Mouse (Mus musculus) testis, adult 2 months (tissue): ENCODE data around the gene Ttc29. TPM values are rescaled to one million over a fixed set of nuclear protein-coding genes. Genes with fewer than 3 reads are reported as not detected.

Experiments used
- H3K27ac ChIP-seq: fragments of 200-500 bp; 2 replicates; pipeline ENCODE4 v1.5.1; 2012; ENCODE audit warnings: low read depth, low read length; ENCODE audit not compliant: control insufficient read depth, insufficient read depth
- H3K27me3 ChIP-seq: fragments of 200-500 bp; 2 replicates; pipeline ENCODE4 v1.6.1; 2012; ENCODE audit warnings: mild to moderate bottlenecking, low read length, moderate library complexity; ENCODE audit not compliant: control insufficient read depth, insufficient read depth
- H3K36me3 ChIP-seq: fragments of 200-500 bp; 2 replicates; pipeline ENCODE4 v1.6.1; 2012; ENCODE audit warnings: mild to moderate bottlenecking, low read length; ENCODE audit not compliant: control insufficient read depth, insufficient read depth
- H3K4me1 ChIP-seq: fragments of 200-500 bp; 2 replicates; pipeline ENCODE4 v1.6.1; 2012; ENCODE audit warnings: low read length; ENCODE audit not compliant: control insufficient read depth, insufficient read depth
- H3K4me3 ChIP-seq: fragments of 200-500 bp; 2 replicates; pipeline ENCODE4 v1.5.1; 2012; ENCODE audit warnings: low read depth, mild to moderate bottlenecking, low read length, moderate library complexity, mixed read lengths; ENCODE audit not compliant: control insufficient read depth
- CTCF ChIP-seq: fragments of 200-500 bp; IDR thresholded peaks from 2 replicates; pipeline ENCODE4 v1.5.1; 2012; ENCODE audit warnings: low read depth, mild to moderate bottlenecking, inconsistent platforms, low read length, moderate library complexity; ENCODE audit not compliant: control insufficient read depth, insufficient read depth, insufficient replicate concordance
- POLR2A ChIP-seq: fragments of 200-500 bp; IDR thresholded peaks from 2 replicates; pipeline ENCODE4 v1.6.1; 2012; ENCODE audit warnings: low read depth, mild to moderate bottlenecking, inconsistent platforms, low read length, moderate library complexity; ENCODE audit not compliant: control insufficient read depth
- polyA plus RNA-seq: library from polyadenylated mRNA; depleted of rRNA; stranded (reverse); fragments of >200 nt; gene quantifications from 2 replicates; pipeline ENCODE4 v1.2.3, GENCODE M21; 2012

Gene Ttc29
- polyA plus RNA-seq, 1 experiment, result 164 TPM

DNA sequence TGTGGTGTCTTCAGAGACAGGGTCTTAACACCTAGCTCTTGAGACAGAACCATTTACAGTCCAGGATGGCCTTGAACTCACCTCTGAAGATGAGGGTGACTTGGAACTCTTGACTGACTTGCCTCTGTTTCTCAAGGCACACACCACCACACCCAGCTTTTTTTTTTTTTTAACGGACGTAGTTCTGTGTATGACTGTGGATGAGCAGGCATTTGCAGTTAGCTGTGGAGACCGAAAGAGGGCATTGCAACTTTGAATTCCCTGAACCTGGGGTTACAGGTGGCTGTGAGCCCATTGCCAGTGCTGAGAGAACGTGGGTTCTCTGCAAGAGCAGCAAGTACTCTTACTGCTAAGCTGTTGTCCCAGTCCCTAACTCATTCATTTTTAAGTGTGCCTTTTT lies 13.0 kb downstream of the Ttc29 start:
- no peak for TF ChIP-seq CTCF
- no peak for TF ChIP-seq POLR2A
- H3K27ac ChIP-seq, result no peak overlapping the region
- no peak overlapping the region for H3K4me3 ChIP-seq
- H3K27me3 ChIP-seq, result no peaks in the 10 kb centered on the region
- H3K4me1 ChIP-seq, result no peaks in the 10 kb centered on the region
- H3K36me3 ChIP-seq, result no peaks in the 10 kb centered on the region

DNA sequence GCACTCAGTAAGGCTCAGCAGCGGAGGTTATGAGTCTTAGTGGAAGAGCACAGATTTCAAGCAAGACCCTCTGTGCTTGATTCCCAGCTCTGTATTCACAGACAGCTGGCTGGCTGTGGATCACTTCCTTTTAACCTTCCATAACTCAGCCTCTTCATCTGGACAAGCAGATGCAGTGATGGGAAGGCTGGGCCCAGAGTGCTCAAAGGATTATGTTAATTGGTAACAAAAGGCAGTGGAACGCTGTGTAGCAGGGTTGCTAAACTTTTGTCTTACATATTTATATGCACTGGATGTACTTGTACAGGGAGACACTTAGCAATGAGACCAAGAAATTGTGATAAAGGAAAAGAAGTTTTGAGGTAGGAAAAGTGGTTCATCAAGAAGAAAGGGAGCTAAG lies 17.6 kb downstream of the Ttc29 start:
- Histone ChIP-seq H3K4me3 (no peak overlapping the region), H3K4me1 (no peaks in the 10 kb centered on the region), H3K36me3 (no peaks in the 10 kb centered on the region), H3K27me3 (no peaks in the 10 kb centered on the region), H3K27ac (no peak overlapping the region)
- no peak for TF ChIP-seq CTCF

DNA sequence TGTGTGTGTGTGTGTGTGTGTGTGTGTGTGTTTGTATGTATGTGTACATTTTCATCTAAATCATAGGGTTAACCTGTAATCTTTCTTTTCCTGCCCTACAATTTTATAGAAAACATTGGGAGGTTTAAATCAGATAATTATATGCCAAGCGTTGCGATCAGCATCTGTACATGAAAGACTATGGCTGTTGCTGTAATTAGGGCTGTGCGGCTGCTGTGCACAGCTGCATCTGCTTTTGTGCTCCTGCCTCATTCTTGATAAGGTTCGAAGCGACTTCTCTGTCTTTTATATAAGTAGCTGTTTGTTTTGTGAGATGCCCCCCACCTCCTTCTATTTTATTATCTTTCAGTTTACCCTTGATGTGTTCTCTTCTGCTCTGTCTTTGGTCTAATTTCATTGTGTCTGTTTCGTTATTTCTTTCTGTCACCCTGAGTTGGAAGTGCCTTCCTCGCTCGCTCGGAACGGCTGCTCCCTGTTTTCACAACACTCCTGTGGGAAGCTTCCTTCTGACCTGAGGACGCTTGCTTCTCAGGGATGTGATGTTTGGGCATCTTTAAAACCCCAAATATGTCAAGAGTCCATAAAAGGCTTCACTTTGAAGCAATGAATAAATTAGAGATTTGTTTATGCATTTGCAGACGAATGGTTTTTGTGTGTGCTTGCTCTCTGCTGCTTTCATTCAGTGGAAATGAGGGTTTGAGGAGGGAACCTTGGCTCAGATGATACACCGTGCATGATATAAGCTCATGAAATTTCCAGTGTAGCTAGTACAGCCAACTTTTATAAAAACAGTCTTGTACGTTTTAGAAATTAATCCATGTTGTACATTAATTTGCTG lies 20.0 kb downstream of the Ttc29 start:
- no peaks in the 10 kb centered on the region for H3K27me3 ChIP-seq

DNA sequence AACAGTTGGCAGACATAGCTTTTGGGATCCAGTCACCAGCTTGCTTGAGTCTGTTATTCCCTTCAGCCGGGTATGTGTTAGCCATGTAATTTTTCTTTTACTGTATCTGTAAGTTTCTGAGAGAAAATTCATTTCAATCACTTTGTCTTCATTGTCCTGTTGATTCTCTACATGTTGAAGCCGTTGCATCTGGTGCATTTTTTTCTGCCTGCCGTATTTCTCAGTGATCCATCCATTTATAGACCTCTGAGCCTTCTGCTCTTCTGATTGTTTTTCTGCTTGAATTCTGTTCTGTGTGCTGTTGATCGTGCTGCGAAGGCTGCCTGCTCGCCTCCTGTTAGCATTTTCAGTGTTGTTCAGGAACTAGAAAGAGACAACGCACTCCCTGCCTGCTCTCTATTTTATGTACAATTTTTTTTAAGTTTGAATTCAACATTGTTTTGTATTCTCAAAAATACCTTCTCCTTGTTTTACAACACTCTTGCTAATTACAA lies 20.7 kb downstream of the Ttc29 start:
- H3K27ac ChIP-seq, result no peak overlapping the region
- no peaks in the 10 kb centered on the region for H3K36me3 ChIP-seq
- H3K4me3 ChIP-seq, result no peak overlapping the region
- H3K27me3 ChIP-seq, result no peaks in the 10 kb centered on the region
- no peaks in the 10 kb centered on the region for H3K4me1 ChIP-seq
- no peak for TF ChIP-seq POLR2A
- TF ChIP-seq CTCF, result no peak

More for the DNA sequence above, 20.0 kb downstream of the Ttc29 start:
- no peak for TF ChIP-seq POLR2A
- TF ChIP-seq CTCF, result no peak
- no peak overlapping the region for H3K27ac ChIP-seq
- no peaks in the 10 kb centered on the region for H3K4me1 ChIP-seq
- H3K36me3 ChIP-seq, result no peaks in the 10 kb centered on the region
- no peak overlapping the region for H3K4me3 ChIP-seq

DNA sequence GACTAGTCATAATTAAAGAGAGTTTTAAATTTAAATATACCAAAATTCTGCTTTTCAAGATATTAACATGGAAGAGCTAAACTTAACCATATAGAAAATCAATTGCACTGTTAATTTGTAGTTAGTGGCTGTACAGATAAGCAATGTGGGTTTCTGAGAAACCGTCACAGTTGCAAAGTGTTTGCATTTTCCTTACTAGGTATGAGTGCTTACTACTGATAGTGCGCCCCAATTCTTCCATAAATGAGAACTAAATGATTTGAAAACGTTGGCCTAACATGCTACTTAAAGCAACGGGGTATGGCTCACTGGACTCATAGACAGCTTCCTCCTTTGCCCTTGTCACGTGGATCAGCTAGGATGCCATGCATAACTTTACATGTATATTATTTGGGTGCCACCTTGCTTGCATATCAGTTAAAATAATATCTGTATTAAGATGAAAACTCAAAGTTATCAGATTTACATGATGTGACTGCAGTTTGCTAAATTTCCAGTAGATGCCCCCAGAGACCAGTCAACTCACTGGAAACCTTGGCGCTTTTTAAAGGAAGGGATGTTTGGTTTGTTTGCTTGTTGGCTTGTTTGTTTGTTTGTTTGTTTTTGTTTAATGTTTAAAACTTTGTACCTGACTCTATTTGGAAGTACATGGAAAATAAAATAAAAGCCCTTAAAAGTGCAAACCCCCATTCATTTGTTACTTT lies 25.0 kb downstream of the Ttc29 start:
- TF ChIP-seq CTCF (no peak), POLR2A (no peak)
- no peak overlapping the region for H3K4me3 ChIP-seq
- no peaks in the 10 kb centered on the region for H3K36me3 ChIP-seq
- H3K27ac ChIP-seq, result no peak overlapping the region
- H3K4me1 ChIP-seq, result no peaks in the 10 kb centered on the region
- no peaks in the 10 kb centered on the region for H3K27me3 ChIP-seq

DNA sequence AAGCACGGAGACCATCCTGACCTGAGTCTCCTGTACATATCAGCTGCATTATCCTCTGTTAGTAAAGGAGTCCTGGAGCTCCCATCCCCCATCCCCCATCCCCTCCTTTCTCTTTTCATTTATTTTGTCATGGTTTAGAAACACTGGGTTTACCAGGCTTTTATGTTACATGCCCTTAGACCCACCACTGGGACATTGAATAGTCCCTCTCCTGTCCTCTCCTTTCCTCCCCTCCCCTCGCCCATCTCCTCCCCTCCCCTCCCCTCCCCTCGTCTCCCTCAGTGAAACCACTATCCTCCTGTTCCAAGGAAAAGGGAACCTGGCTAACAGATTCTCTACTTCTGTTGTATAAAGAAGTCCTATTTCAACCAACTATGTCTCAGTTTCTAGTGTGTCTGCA lies 38.0 kb downstream of the Ttc29 start:
- Histone ChIP-seq H3K4me3 (no peak overlapping the region), H3K4me1 (no peaks in the 10 kb centered on the region)
- no peak for TF ChIP-seq POLR2A
- TF ChIP-seq CTCF, result no peak

DNA sequence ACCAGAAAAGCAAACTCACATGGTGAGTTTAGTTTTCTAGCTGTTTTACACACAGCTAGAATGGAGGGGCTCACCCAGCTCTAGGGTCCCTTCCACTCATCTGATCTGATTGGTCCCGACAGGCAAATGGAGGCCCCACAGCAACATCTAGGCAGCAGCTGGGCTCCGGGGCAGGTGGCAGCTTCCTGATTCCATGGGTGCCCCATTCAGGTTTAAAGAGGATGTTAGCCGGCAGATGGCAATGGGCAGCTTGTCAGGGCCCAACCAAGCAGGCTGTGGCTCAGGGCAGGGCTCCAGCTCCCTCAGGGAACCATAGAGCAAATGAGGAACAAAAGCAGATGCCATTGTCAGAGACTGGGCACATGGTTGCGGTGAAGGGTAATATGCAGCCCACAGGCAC lies 41.3 kb downstream of the Ttc29 start:
- Histone ChIP-seq H3K4me3 (no peak overlapping the region), H3K27ac (no peak overlapping the region), H3K4me1 (no peaks in the 10 kb centered on the region), H3K27me3 (no peaks in the 10 kb centered on the region), H3K36me3 (no peaks in the 10 kb centered on the region)
- TF ChIP-seq CTCF, result no peak
- no peak for TF ChIP-seq POLR2A

More for the DNA sequence above, 38.0 kb downstream of the Ttc29 start:
- H3K27ac ChIP-seq, result no peak overlapping the region
- H3K27me3 ChIP-seq, result no peaks in the 10 kb centered on the region
- no peaks in the 10 kb centered on the region for H3K36me3 ChIP-seq

DNA sequence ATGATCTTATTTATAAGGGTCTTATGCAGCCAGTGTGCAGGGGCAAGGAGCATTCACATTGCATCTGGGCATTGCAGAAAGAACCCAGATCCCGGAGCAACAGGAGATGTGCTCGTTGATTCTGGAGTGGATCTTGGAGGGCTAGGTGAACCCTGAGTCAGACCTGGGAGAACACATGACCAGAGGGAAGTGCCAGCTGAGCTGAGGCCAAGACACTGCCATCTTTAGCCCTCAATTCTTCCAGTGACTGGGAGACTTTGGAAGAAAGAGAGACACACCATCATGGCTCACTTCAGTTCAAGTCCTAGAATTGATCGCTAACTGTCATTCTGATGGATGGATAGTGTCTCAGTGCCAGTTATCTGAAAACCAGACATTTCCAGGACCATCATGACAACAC lies 41.9 kb downstream of the Ttc29 start:
- Histone ChIP-seq H3K27ac (no peak overlapping the region), H3K4me1 (no peaks in the 10 kb centered on the region), H3K4me3 (no peak overlapping the region), H3K36me3 (no peaks in the 10 kb centered on the region), H3K27me3 (no peaks in the 10 kb centered on the region)
- TF ChIP-seq CTCF, result no peak
- TF ChIP-seq POLR2A, result no peak
